Mouse (Mus musculus): ENCODE data around the gene Cdc37l1.

- TF ChIP-seq POLR2A (IDR thresholded peaks at IDR 0.05; ENCODE audit: insufficient read depth, low read depth, low read length), result no peak
- TF ChIP-seq CTCF (IDR thresholded peaks at IDR 0.05), result no peak
- TF ChIP-seq EP300 (IDR thresholded peaks at IDR 0.05; ENCODE audit: insufficient read depth, low read depth, low read length), result no peak
Measured at GRCm38 (mm10) chr19:29014466-29015055, 24.4 kb downstream of the Cdc37l1 start.
